Mouse (Mus musculus): Measurements from ENCODE around the gene Alg3.

The Alg3 gene

DNA sequence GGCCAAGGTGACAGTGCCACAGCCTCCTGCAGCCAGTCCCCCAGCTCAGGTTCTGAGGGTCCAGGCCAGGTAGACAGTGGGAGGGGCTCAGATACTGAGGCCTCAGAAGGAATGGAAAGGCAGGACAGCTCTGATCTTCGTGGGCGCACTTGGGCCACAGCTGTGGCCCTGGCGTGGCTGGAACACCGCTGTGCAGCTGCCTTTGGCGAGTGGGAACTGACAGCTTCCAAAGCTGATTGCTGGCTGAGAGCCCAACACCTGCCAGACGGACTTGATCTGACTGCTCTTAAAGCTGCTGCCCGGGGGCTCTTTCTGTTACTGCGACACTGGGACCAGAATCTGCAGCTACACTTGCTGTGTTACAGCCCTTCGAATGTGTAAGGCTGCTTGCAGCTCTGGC lies 6.8 kb downstream of the Alg3 start:
- no peak for DNase-seq (ENCODE audit: low spot score in 2 of 2)

DNA sequence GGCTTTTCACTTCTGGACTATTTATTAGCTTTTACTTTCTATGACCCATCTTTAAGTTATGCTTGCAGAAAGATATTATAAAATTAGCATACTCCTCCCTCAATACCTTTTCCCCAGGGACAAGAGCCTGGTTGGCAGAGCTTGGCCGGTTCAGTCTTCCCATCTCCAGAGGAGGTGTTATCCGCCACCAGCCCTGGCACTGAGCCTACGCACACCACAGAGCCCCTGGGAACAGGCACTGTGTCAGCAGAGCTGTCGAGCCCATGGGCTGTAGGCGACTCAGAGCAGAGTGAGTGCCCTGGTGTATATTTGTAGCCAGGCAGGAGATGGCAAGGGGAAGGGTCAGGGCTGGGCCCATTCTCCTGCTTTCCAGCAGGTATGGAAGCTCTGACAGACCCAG lies 11.0 kb downstream of the Alg3 start:
- DNase-seq (ENCODE audit: low spot score in 2 of 2) = no peak

DNA sequence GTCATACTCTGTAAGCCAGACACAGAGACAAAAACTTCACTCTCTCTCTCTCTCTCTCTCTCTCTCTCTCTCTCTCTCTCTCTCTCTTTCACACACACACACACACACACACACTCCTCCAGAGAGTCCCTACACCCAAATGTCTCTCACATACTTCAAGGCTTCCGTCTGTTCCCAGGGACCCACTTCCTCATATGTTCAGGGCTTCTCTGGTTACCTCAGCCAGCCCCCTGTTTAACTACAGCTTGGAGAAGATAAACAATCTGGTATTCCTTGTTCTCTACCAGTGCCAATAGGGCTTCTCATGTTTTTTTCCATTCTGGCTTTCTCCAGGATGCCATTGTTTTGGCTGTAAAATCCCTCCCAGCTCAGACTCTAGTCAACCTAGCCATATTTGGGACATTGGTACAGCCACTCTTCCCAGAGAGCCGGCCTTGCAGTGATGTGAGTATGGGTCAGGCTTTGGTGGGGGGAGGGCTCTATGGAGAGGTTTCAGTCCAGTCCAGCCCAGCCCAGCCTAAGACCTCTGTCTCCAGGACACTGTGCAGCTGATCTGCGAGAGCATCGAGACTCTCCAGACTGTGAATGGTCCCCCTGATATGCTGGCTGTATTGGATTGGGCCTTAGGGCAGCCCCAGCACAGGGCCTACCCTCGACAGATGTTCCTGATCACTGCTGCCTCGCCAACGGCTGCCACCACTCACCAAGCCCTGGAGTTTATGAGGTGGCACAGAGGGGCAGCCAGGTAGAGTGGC lies 14.7 kb downstream of the Alg3 start:
- no peak for DNase-seq (ENCODE audit: low spot score in 2 of 2)

DNA sequence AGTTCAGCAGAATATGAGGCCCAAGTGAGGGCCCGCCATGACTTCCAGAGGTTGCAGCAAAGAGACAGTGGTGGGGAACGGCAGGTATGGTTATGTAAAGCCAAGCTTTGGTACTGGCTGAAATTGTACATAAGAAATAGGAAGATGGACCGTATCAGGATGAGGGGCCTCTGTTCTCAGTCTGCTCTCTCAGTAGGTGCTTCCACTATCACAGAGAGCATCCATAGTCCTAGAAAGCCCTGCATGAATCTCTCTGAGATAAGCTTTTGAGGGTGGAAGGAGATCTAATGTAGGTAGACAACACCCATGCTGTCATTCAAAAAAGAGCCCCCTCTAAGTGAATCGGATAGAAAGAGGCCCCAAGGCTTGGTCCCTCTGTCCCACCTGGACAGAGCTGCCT lies 15.8 kb downstream of the Alg3 start:
- no peak for DNase-seq (ENCODE audit: low spot score in 2 of 2)

DNA sequence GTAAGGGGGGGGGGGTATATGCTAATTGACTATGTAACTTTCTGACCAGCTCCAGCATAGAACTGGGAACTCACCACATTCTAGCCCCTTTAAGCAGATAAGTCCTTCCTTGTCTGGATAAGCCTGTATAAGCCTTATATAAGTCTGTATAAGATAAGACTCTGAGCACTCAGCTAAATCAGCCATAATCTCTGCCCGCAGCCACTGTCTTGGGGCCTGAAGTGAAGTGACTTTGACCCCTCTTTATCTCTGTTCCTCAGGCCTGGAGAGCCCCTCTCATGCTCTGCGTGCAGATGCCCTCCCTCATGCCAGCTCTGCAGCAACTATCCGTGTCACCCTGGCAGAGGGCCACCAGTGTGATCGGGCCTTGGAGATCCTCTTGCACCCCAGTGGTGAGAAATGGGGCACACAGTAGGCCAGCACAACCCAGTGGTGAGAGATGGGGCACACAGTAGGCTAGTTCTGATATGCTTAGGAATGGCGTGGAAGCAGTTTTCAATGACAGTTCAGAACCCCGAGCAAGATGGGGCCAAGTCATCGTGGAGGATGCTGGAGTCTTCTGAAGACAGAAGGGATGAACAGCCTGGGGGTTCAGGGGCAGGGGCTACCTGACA lies 16.4 kb downstream of the Alg3 start:
- DNase-seq (ENCODE audit: low spot score in 2 of 2) = no peak

DNA sequence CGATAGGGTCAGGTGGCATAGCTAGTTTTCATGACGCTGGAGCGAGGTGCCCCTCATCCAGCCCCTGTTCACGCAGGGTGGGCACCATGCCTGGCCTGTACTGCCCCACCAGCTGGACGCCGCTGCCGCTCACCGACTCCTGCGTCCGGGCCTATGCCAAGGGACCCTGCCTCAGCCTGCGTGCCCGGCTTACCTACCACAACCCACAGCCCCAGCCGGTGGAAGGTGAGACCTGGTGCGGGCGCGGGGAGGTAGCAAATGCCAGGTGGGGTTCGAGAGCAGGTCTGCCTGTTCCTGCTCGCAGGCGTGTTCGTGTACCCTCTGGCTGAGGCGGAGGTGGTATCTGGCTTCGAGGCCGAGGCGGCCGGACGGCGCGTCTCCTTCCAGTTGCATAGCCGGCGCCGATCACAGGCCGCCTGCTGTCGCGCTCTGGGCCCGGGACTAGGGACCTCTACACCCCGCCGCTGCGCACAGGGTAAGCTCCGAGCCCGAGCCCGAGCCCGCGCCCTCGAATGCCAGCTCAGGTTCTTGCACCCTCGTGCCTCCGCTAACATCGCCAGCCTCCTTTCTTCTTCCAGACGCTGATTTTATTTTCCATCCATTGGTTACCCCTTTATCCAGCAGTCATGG lies 20.3 kb downstream of the Alg3 start:
- no peak for DNase-seq (ENCODE audit: low spot score in 2 of 2)

DNA sequence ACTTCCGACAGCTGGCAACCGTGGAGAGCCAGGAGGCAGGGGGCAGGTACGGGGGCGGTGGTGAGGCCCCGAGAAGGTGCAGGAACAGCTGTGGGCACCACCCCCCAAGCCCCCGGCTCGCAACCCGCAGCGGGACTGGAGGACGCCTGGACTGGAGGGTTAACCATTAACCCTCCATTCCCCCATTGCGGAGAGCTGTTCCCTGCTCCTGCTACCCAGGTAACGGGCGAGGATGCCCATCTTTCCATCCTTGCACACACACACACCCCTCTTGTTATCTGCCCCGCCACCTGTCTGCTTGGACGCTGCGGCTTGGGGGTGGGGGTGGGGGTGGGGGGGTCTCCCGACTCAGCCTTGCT lies 20.9 kb downstream of the Alg3 start:
- DNase-seq (ENCODE audit: low spot score in 2 of 2) = no peak

DNA sequence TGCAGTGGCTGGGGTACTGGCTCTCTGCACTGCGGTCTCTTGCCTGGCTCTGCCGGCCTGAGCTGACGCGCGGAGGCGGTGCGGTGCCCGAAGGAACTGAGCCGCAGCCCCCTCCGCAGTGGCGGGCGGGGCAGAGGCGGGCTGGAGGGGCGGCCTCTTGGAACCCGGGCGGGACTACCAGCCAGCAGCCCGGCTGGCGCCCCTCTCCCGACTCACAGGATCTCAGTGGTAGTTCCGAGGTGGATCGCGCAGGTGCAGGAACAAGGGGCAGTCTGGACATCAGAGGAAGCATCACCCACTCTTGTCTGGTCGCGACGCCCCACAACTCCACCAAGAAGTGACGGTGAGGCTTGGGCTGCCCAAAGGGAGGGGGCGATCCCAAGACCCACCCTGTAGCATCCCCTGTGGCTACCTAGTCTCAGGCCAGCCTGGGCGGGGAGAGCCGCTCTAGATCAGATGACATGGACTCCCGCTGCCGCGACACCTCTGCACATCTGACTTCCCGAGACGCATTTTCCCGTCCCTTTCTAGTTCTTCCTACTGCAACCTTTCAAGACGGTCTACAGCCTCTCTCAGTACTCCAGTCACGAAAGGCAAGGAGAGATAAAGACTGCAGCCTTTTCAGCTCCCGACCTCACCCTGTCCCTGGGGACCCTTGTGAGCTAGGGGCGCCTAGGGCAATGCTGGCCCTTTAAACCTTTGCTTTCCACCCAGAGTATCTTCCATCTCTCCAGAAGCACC lies 21.4 kb downstream of the Alg3 start:
- no peak for DNase-seq (ENCODE audit: low spot score in 2 of 2)

DNA sequence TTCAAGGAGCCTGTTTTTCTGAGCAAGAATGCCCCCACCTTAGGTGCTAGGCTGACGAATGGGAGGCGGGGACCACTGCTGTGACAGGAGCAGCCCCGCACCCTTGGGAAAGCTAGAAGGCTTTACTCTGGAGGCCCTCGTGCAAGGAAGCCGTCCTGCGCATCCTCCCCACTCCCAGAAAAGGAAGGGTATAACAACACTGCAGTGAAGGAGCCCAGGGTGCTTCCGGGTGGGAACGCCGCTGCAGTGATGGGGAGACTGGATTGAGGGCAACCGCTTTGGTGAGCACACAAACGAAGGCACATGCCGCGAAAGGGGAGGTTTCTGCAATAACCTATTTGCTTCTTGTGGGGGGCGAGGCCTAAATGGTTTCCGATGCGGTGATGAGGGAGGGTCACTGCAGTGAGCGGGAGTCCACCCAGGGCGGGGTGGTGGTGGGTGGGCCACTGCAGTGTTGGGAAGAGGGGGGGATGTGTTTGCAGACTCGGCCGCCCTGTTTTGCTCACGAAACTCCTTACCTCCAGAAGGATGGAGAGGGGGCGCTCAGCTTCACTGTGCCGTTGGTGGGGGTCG lies 22.1 kb downstream of the Alg3 start, which contains the start of gene Vwa5b2:
Vwa5b2 (plus strand) TSS at position 106 of the 573 bp plus-strand sequence.
- DNase-seq (ENCODE audit: low spot score in 2 of 2) = no peak

DNA sequence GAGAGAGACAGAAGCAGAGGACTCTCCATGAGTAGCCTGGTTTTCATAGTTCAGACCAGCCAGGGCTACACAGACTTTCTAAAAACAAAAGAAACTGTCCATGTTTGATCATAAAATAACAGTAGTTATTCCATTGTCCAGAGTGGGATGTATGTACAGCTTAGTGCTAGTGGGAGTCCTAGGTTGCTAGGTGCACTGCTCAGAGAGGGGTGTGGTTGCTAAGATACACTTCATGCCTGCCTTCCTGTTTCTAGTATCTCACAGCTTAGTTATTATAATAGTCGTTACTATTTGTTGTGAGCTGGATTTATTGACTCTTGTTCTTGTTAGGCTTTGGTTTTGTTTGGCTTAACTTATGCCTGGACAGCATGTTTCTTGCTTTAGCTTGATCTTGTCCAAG lies 46.5 kb downstream of the Alg3 start:
- DNase-seq (ENCODE audit: low spot score in 2 of 2) = no peak

DNA sequence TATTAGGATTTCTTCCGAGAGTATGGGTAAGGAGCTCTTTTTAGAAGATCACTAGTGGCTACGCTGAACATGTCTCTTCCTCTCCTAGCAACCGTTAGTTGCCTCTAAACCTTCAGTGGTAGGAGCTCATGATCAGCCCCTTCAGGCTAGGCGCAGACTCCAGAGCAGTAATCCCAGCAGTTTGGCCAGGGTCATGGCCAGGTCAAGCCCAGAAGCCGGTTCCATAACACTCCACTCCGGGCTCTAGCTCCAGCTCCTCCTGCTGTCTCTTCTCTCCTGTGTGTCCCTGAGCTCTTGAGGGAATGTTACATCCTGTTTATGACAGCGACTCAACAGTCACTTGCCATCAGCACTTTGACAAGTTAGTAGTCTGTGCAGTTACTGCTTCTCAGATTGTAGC lies 54.2 kb downstream of the Alg3 start:
- DNase-seq (ENCODE audit: low spot score in 2 of 2) = no peak
